Mouse (Mus musculus) small intestine, adult 2 months (tissue): ENCODE results near the gene Grb2.

Experiments used
- CTCF ChIP-seq: fragments of 200-500 bp; IDR thresholded peaks from 2 replicates; pipeline ENCODE4 v1.5.1; 2012; ENCODE audit warnings: low read depth, mild to moderate bottlenecking, control low read depth, inconsistent platforms, low read length, moderate library complexity, mixed read lengths; ENCODE audit not compliant: insufficient replicate concordance, insufficient read length; ENCODE audit errors: extremely low read depth
- POLR2A ChIP-seq: fragments of 200-500 bp; IDR thresholded peaks from 2 replicates; pipeline ENCODE4 v1.6.1; 2012; ENCODE audit warnings: low read depth, mild to moderate bottlenecking, control low read depth, inconsistent platforms, low read length, moderate library complexity

GRCm38 (mm10) chr11:115712674-115713298 is 4.4 kb upstream of the Grb2 start:
- TF ChIP-seq POLR2A, result no peak
- no peak for TF ChIP-seq CTCF
